Mouse (Mus musculus) urinary bladder, adult 18-20 months (tissue): Measurements from ENCODE around the gene Snx10.
A peak's percentile ranks its signal among the peaks of the same experiment; 100 is the strongest.

Source experiments
- DNase-seq, 2 experiments: peaks; one replicate each; pipeline ENCODE4 v3.0.0; 2022; ENCODE audit warnings: low spot score in 2 of 2, mixed read lengths in 2 of 2

Snx10 gene

GRCm38 (mm10) chr6:51533467-51534200 is 9.9 kb downstream of the Snx10 start:
- no peak for DNase-seq

DNA sequence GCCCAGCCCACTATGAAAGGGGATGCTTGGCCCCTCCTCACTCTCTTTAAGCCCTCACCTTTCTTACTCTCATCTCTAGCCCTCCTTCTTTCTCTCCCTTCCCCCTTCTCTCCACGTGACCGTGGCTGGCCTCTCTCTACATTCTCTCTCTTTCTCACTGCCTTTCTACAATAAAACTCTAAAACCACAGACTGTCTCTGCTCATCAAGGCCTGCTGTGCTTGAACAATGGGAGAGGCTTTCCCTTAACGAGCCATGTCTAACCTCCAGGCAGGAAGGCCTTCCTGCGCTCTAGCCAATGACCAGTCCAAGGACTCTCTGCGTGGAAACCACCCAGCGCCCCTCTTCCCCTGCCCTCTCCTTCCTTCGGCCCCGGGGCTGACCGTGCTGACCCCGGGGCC is 11.9 kb downstream of the Snx10 start:
- no peak for DNase-seq

- no peak for DNase-seq
Measured at GRCm38 (mm10) chr6:51540525-51540924, 16.8 kb downstream of the Snx10 start.

- no peak for DNase-seq
Measured at GRCm38 (mm10) chr6:51541422-51541821, 17.7 kb downstream of the Snx10 start.

DNA sequence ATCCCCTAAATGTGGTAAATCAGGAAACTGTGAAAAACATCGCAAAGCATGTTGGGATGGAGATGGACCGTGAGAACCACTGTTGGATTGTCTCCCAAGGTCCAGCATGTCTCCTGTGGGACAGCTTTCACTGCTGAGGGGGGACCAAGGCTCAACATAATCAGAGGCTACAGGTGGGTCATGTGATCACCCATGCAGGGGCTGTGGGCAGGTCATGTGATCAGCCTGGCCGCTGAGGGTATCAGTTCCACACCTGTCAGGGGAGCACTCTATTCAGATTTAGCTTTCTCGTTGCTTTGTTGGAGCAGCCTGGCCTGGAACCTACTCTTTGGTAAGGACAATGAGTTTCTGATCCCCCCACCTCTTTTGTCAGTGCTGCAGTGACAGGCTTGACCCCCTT is 18.4 kb downstream of the Snx10 start:
- no peak for DNase-seq

- DNase-seq = no peak
Measured at GRCm38 (mm10) chr6:51543639-51544117, 20.0 kb downstream of the Snx10 start.

DNA sequence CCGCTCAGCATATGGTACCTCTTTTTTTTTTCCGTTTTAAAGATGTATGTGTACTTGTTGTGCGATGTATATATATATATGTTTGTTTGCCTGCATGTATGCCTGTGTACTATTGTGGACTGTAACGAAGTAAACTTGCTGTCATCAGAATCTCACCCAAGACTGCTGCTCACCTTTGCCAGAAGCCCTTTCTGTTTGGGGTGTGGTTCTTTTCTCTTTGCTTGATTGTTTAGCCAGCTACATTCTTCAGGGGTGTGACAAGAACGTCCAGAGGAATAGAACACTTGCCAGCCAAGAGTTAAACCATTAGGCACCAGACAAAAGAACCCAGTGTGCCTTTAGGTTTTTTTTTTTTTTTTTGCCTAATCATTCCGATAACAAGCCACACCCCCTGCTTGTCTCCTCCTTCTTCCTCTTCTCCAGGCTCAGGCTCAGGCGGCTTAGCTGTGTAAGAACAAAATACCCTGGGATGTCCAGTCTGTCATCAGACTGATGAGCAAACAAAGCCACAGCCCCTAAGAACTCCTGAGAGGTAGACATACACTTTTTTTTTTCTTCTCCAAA is 20.5 kb downstream of the Snx10 start:
- DNase-seq = peak in 1 of 2 experiments; percentile 25

- peak in 1 of 2 experiments; percentile 35 for DNase-seq
Measured at GRCm38 (mm10) chr6:51545219-51545859, 21.6 kb downstream of the Snx10 start.

GRCm38 (mm10) chr6:51546085-51546484 is 22.4 kb downstream of the Snx10 start:
- no peak for DNase-seq

- no peak for DNase-seq
Measured at GRCm38 (mm10) chr6:51548757-51549156, 25.1 kb downstream of the Snx10 start.

GRCm38 (mm10) chr6:51551267-51551802 is 27.6 kb downstream of the Snx10 start:
- DNase-seq = no peak

DNA sequence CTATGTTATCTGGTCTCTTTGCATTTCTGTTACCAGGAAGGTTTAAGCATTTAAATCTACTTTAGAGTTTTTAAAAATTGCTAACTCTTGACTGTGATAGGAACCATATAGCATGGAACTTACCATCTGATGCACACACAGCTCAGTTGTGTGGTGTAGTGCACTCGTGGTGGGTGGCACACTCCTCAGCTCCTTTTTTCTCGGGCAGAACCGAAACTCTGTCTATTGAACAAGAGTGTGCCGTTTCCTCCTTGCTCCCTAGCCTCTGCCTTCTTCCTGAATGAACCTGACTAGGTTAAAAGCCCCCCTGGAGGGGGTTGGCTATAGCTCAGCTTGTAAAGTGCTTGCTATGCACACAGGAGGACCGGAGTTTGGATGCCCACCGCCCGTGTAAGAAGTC is 32.9 kb downstream of the Snx10 start:
- no peak for DNase-seq

GRCm38 (mm10) chr6:51558311-51558710 is 34.6 kb downstream of the Snx10 start:
- DNase-seq = peak in 1 of 2 experiments; percentile 23

GRCm38 (mm10) chr6:51566771-51567680 is 43.3 kb downstream of the Snx10 start:
- no peak for DNase-seq

DNA sequence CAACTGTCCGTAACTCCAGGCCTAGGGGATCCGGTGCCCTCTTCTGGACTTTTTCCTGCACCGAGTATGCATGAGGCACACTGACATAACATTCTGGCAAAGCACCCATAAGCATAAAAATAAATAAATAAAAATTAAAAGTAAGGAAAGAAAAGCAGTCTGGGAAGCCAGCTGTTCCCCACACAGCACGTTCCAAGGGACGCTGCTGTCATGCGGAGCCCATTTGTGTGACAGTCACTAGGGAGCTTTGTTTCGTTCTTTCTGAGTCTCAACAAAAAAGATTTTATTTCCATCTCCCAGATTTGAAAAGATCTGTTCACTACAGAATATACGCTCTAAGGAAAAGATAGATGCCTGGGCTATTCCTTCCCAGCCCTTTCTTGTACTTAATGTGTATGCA is 45.4 kb downstream of the Snx10 start:
- DNase-seq = no peak

GRCm38 (mm10) chr6:51573136-51573535 is 49.4 kb downstream of the Snx10 start:
- no peak for DNase-seq

DNA sequence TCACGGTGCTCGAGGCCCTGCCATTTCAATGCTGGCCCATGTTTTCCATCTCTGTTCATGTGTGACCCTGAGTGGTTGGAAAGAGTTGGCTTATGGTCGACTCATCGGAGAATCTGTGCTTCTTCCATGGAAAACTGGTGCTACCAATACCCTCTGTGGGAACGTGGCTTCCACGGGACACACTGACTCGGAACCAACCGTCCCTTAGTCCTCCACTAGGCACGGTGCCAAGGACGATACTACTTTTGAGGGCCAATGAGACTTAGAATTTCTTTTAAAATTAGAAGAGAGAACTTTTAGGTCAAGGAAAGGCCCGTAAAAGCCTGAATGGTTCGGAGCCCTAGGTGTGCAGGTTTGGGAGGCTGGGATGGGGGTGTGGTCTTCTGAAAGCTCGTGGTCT is 50.4 kb downstream of the Snx10 start:
- no peak for DNase-seq

GRCm38 (mm10) chr6:51578415-51578814 is 54.7 kb downstream of the Snx10 start:
- DNase-seq = no peak

DNA sequence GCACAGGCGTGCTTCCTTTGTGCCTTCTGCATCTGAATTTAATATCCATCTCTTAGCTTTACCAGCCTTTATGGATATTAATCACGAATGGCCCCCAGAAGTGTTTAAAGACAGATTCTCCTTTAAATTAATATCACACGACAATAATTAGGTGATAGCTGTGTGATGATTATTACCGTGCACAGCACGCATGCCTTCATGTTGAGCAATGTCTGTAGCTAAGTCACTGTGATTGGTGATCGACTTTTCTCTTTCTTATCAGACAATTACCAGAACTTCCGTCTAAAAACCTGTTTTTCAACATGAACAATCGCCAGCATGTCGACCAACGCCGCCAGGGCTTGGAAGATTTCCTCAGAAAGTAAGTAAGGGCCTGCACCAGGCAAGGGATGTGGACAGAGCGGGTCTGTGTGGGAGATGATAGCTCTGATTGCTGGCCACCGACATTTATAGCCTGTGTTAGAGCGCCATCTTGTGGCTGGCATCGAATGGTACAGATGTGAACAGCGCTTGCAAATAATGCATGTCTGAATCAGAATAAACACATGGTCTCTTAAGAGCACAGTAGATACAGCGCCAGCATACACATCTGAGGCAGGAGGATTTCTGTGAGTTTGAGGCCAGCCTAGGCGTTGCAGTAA is 56.5 kb downstream of the Snx10 start:
- DNase-seq = peak; percentile 68 to 75

GRCm38 (mm10) chr6:51581418-51581817 is 57.7 kb downstream of the Snx10 start:
- DNase-seq = no peak

- no peak for DNase-seq
Measured at GRCm38 (mm10) chr6:51582051-51582450, 58.4 kb downstream of the Snx10 start.
